Mouse (Mus musculus): ENCODE measurements around the gene Kctd15. TPM values are rescaled to one million over a fixed set of nuclear protein-coding genes. Genes with fewer than 3 reads are reported as not detected.
A peak's percentile ranks its signal among the peaks of the same experiment; 100 is the strongest.

Kctd15 gene
- total RNA-seq, 2 experiments from 2014 or later: 7.2 to 8.0 TPM

DNA sequence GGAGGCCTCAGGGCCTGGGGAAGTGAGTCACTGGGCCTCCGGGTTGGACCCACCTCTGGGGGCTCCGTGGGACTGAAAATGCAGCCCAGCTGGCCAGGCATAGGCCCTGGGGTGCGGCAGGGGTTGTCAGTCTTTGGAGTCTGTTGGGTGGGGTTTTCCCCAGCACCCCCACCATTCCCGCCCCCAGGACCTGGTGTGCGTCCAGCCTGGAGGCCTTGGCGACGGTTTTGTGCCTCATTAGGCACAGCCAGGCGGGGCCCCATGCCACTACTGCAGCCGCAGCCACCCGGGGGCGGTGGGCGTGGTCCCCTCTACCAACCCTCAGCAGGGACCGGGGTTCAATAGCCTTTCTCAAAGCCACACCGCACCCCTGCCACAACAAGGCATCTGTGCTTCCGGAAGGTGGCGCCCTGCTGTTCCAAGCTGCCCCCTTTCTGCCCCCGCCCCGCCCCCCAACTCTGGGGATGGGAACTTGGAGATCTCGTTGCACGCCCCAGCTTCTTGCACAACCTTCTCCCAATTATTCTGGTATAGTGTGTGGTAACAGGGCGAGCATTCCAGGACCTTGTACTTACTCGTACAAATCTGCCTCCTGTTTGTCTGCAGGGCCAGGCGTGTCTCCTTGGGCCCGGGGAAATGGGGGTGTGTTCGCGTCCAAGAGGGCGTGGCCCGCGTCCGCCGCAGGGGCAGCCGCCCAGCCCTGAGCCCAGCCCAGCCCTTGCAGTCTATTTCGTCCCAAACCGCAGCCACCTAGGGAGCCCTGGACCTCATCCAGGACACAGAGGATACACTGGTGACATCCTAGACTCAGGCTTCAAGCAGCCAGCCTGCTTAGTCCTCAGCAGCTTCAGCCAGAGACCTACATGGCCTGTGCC lies 26.1 kb downstream of the Kctd15 start:
- DNase-seq (ENCODE audit: low spot score in 2 of 2): peak; percentile 49 to 59

- DNase-seq (ENCODE audit: low spot score in 2 of 2): no peak
These were observed 26.8 kb downstream of the Kctd15 start for GRCm38 (mm10) chr7:34629702-34630210.

- no peak for DNase-seq (ENCODE audit: low spot score in 2 of 2)
These were observed 36.1 kb downstream of the Kctd15 start for GRCm38 (mm10) chr7:34620411-34620810.

DNA sequence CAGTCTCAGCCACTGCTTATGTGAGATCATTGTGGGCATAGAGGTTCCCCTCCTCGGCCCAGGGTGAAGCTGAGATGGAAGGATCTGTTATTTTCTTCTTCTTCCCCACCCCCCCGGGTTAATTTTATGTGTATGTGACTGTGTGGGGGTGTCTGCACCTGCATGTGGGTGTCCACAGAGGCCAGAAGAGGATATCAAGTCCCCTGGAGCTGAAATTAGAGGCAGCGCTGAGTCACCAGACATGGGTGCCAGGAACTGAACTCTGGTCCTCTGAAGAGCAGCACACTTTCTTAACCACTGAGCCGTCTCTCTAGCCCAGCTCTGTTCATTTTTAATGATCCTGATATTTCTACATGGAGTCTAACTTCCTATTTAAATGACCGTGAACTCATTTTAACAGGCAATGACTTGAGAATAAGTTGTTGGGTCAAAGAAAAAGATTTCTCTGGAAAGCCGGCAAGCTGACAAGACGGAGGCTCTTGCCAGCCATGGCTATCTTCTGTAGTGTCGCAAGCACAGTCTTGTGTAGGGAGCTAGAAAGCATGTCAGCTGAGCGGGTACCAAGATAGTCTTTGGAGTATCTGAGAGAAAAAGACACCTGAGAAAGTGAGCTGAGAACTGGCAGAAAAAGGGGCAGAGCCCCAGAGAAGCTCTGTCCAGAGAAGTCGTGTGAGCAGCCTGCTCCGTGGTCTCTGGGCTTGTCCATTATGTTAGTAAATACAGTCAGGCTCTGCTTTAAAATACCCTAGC lies 38.2 kb downstream of the Kctd15 start:
- DNase-seq (ENCODE audit: low spot score in 2 of 2): no peak

GRCm38 (mm10) chr7:34616275-34616674 lies 40.3 kb downstream of the Kctd15 start:
- DNase-seq (ENCODE audit: low spot score in 2 of 2): no peak

DNA sequence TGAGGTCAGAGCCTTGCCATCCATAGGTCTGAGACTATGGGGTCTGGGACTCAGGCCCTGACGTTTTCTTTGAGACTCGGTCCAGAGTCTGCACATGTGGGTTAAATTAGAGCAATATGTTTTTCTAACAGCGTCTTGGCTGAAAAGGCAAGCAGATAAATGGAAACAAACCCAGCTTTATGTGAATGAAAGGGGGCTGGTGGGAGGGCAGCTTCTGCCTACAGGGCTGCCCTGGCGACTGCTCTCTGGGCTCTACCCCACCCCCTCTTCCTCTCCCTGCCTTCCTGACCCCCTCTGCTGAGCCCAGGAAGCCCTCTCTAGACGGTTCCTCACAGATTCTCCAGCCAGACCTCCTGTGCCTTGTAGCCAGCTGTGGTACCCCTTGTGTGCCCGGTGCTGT lies 46.1 kb downstream of the Kctd15 start:
- DNase-seq (ENCODE audit: low spot score in 2 of 2): no peak

DNA sequence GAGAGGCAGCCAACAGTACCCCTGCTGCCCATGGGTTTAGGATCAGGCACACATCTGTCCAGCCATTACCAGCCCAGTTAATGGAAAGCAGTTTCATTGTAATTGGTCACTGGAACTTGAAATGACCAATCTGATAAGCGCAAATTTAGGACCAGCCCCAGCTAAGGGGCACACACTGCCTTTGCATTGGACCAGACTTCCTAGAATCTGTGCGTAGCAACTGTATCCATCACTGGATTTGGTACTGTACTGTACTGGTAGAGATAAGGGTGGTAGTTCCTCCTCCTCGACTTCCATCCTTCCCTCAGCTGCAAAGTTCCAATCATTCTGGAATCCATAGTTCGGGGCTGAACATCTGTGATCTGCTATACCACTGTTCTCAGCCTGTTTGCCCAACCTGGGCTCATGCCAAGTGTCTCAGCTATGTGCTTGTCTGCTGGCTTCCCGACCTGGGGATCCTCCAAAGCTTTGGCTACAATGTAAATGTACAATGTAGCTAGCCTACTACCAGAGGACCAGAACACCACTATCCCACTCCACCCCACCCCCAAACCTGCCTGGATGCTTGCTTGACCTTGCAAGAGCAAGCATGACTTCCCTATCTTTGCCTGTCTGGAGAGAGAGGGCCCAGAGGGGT lies 49.1 kb downstream of the Kctd15 start:
- DNase-seq (ENCODE audit: low spot score in 2 of 2): no peak

DNA sequence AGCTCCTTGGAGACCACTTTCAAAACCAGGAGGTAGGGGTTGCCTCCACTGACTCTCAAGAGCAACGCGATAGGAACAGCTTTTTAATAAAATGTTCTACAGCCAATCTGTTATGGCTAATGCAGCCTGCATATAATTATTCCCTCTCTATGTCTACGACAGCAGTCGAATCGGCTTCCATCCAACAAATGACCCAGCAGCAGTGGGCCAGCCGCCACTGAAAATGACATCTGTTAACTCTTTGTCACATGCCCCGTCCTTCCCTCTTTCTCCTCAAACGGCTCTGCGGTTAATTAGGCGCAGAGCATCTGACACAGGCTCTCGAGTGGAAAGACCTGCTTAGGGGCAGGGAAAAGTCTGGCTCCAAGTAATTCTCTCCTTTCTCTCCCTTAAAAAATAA lies 49.8 kb downstream of the Kctd15 start:
- no peak for DNase-seq (ENCODE audit: low spot score in 2 of 2)

- no peak for DNase-seq (ENCODE audit: low spot score in 2 of 2)
These were observed 50.5 kb downstream of the Kctd15 start for GRCm38 (mm10) chr7:34606051-34606450.

DNA sequence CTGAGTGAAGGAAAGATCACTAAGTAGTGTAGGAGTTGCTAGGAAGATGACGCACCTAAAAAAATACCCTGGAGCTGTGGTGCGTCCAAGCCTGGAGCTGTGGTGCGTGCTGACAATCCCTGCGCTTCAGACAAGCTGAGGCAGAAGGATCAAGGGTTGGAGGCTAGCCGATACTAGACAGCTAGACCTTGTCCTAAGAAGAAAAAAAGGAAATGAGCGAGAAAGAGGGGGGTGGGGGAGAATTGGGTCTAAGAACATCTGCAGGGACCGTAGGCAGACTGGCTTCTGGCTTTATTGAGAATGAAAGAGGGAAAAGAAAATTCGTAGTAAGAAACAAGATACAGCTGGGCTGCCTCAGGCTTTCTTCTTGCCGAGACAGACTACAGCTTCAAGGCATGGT lies 58.0 kb downstream of the Kctd15 start:
- no peak for DNase-seq (ENCODE audit: low spot score in 2 of 2)

GRCm38 (mm10) chr7:34597986-34598385 lies 58.5 kb downstream of the Kctd15 start:
- no peak for DNase-seq (ENCODE audit: low spot score in 2 of 2)

- no peak for DNase-seq (ENCODE audit: low spot score in 2 of 2)
These were observed 59.8 kb downstream of the Kctd15 start for GRCm38 (mm10) chr7:34596531-34597235.

- DNase-seq (ENCODE audit: low spot score in 2 of 2): no peak
These were observed 61.3 kb downstream of the Kctd15 start for GRCm38 (mm10) chr7:34595307-34595565.

DNA sequence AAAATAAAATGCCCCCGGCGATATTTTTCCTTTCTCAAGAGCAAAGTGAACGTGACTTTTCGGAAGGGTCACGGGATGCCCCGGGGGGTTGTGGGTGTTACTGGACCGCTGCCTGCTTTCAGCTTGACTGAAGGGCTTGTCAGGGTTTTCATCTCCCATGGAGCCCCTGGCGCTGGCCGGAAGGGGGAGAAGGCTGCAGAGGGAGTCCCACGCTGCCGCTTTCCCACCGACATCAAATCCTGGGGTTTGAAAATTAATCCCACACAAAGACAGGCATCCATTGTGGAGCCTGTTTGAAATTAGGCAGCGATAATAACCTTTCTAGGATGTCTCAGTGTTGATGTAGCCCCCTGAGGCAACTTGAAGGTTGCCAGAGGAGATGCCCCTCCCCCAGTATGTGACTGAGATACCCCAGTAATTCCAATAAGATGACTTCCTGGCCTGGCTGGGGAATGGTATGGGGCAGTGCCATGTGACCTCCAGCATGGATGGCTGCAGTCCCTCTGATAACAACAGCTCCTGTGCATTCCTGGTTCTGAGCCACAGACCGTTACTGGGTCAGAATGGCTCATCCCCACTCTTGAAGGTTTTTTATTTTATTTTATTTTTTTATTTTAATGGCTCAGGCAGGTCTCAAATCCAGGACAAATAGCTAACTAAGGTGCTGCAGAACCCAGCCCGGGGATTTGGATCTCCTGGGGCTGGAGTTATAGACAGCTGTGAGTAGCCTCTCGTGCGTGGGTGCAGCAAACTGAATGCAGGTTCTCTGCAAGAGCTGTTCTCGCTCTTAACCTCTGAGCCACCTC lies 61.8 kb downstream of the Kctd15 start:
- DNase-seq (ENCODE audit: low spot score in 2 of 2): peak in 1 of 2 experiments; percentile 25

DNA sequence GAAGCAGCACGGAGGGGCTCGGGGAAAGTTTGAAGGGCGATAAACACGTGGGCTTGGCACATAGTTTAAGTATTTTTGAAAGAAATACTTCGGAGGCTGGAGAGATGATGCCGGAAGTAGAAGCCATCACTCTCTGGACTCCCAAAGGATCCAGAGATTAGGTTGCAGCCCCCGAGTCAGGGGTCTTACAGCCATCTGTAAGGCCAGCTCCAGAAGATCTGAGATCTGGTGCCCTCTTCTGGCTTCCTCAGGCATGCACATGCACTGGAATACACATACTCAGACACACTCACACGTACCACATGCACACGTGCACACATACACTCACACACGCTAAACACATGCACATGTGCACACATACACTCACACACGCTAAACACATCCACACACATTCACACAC lies 65.8 kb downstream of the Kctd15 start:
- DNase-seq (ENCODE audit: low spot score in 2 of 2): no peak

Other genes starting within 250 kb of the Kctd15 start
- 10 to 100 TPM; 10.6 to 12.7 TPM for gene Chst8, start 156.0 kb upstream of the Kctd15 start, total RNA-seq (2021)